Mouse (Mus musculus) splenic B cell, adult 2 months (primary cell): ENCODE results near the gene Cdk5rap2.

Experiments
- DNase-seq: peaks from one replicate; pipeline ENCODE4 v3.0.0-alpha.2; 2011; ENCODE audit warnings: low read depth, low spot score
- H3K27me3 ChIP-seq: 2 replicates; pipeline ENCODE4 v1.6.1; 2012; ENCODE audit warnings: mild to moderate bottlenecking, low read length, moderate library complexity, mixed read lengths; ENCODE audit not compliant: control insufficient read depth, poor library complexity, insufficient read depth, severe bottlenecking
- H3K36me3 ChIP-seq: 2 replicates; pipeline ENCODE4 v1.6.1; 2012; ENCODE audit warnings: mild to moderate bottlenecking, low read length, moderate library complexity, mixed read lengths; ENCODE audit not compliant: control insufficient read depth, poor library complexity, insufficient read depth, severe bottlenecking

Cdk5rap2 gene

DNA sequence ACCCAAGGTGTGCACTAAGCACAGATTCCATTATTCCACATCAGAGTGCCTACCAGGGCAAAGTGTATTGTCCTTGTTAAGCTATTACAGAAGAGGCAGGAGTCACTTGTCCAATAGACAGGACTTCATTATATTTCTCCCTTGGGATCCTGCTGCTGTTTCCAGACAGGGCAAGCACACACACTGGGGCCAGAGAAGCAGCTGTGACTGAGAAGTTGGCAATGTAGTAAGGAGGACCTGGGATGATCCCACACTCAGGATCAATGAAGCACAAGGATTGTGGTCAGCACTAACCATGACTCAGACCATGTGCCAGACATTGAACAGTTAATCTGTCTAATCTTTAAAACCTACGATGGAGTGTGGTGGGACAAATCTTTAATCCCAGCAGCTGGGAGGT, 88.7 kb downstream of the Cdk5rap2 start:
- 0 out of 2 replicates have a peak, but pooled peaks cover 3% of the 10 kb centered on the region for H3K36me3 ChIP-seq
- no peak for DNase-seq
- H3K27me3 ChIP-seq = no peaks in the 10 kb centered on the region

DNA sequence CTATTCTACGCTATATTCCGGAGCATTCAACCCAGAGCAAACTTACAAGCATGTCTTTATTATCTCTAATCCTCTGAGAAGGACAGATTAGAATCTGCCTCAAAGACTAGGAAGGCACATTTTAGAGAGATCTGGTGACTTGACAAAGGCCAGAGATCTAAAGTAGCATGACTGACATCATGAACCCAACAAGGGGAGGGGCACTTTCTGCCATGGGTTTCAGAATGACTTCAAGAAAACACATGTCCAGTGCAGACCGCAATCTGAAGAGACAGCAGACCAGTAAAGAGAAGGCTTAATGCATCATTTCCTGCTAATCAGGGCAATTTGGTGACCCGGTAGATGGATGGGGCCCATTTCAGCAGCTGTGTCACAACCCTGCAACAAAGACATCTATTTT, 98.1 kb downstream of the Cdk5rap2 start:
- Histone ChIP-seq H3K36me3 (peaks cover 8% of the 10 kb centered on the region), H3K27me3 (no peaks in the 10 kb centered on the region)
- DNase-seq = no peak

DNA sequence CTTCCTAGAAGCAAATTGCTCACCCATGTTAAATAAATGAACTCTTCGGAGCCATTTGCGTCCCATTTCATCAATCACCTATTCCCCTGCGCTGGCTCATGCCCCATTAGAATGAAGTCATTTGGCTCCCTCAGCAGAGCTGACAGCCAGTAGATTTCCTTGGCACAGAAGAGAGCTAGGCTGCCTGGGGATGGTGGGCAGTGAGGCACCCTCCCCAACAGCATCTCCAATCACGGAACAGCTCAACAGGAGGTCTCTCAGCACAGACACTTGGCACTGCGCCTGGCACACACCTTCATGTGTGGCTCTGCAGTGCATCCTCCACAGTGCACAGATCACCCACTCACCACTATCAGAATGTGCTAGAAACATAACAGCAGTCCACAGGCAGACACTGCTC, 98.7 kb downstream of the Cdk5rap2 start:
- H3K27me3 ChIP-seq = no peaks in the 10 kb centered on the region
- H3K36me3 ChIP-seq = peaks cover 8% of the 10 kb centered on the region
- no peak for DNase-seq

DNA sequence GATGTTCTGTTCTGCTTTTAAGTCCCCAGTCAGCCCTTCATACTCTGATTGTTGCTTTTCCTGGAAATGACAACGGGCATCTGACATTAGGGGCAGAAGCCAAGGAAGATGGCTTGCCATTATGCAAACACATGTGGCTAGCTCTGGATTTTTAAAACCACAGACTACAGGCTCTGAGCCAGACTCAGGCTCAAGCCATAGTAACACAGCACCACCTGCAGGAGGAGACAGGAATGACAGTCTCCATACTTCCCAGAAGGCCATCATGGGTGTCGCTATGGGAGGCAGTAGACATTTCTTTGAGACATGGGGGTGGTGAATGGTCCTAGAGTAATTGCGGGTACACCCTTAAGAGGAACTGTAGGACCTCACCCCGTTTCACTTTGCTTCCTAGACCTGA, 103.0 kb downstream of the Cdk5rap2 start:
- no peaks in the 10 kb centered on the region for H3K27me3 ChIP-seq

DNA sequence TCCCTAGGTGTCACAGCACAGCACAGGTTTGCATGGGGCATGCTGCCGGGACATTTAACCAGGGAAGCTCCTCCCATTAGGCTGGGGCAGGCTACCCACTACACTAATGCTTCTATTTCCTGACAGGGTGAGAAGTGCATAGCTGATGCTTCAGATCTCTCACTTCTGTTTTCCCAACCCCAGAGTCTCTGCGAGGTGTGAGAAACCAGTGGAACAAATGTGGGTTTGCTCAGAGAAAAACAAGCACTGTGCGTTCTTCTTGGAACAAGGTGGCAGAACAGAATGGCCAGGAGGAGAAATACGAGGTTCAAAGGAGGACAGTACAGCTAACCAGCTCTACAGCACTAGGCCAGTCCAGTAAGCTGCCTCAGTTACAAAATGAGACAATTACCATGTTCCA, 106.4 kb downstream of the Cdk5rap2 start:
- Histone ChIP-seq H3K27me3 (no peaks in the 10 kb centered on the region), H3K36me3 (peaks cover 2% of the 10 kb centered on the region)
- DNase-seq = no peak

More for the DNA sequence above, 103.0 kb downstream of the Cdk5rap2 start:
- no peaks in the 10 kb centered on the region; the same call in 1 of the 2 replicates for H3K36me3 ChIP-seq
- DNase-seq = peak; percentile 55

DNA sequence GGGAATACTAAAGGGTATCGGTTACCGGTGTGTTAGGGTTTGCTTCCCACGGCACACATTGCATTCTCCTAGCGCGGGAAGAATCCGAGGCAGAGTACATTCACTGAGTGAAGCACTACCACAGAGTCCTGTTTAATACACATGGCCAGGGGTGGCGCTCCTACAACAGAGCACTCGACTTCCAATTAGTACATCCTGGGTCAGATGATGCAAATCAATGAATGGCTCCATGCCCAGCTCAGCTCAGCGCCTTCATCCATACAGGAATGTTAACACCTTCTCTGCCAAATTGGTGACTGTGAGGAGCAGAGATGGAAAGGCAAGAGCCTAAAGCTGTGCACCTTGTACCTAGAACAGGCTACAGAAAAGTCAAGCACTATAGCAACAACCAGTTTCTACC, 109.1 kb downstream of the Cdk5rap2 start:
- peaks cover 4% of the 10 kb centered on the region for H3K36me3 ChIP-seq
- DNase-seq = no peak
- H3K27me3 ChIP-seq = no peaks in the 10 kb centered on the region

DNA sequence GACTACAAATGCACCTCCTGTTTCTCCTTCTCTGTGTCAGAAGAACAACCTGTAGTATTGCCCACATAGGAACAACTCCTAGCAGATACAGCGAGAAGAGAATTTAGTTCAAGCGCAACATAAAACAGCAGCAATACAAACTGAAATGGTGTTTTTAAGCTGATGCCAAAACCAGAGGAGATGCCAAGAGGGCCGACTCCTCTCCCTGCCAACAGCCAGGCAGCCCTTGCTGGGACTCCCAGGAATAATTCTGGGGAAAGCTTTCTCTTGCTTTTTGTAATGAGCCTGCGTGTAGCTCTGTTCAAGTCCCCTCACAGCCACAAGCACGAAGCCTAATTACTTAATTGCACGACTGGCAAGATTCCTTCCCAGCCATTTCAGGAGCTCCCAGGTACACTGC, 120.9 kb downstream of the Cdk5rap2 start:
- H3K27me3 ChIP-seq = no peaks in the 10 kb centered on the region
- no peak for DNase-seq
- H3K36me3 ChIP-seq = peaks cover 5% of the 10 kb centered on the region

DNA sequence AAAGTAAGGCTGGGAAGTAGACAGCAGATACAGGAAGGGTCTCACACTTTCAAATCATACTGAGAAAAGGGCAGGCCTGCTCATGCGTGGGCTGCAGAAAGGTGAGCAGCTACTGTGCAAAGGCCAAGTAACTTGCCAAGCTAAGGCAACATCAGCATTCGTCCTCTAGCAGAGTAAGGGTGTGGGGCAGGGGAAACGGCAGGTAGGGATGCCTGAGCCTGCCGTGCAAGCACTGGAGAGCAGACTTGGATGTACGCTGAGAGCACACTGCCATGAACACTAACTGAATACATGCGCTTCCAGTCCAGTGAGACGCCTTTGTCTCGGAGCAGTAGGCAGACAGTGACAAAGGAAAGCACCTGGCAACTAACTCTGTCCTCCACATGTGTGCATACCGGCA, 127.1 kb downstream of the Cdk5rap2 start:
- Histone ChIP-seq H3K27me3 (no peaks in the 10 kb centered on the region), H3K36me3 (peaks cover 3% of the 10 kb centered on the region; the same call in 1 of the 2 replicates)
- DNase-seq = no peak

DNA sequence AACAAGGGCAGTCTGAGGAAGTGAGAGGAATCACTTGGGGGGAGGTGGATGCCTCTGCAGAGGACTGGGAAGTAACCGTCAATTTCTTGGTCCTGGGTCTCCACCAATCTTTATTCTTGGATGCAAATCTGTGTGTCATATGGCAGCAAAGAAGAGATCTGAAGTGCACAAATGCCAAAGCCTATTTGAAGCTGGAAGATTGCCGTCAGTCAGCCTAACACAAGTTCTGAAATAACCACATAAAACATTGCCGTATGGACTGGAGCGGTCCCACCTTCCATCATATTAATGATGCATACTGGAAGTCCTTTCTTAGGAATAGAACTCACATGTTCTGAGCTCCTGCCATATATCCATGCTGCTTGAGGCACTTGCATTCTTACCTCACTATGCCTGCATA, 131.4 kb downstream of the Cdk5rap2 start:
- DNase-seq = no peak
- H3K27me3 ChIP-seq = no peaks in the 10 kb centered on the region
- peaks cover 3% of the 10 kb centered on the region; the same call in 1 of the 2 replicates for H3K36me3 ChIP-seq

DNA sequence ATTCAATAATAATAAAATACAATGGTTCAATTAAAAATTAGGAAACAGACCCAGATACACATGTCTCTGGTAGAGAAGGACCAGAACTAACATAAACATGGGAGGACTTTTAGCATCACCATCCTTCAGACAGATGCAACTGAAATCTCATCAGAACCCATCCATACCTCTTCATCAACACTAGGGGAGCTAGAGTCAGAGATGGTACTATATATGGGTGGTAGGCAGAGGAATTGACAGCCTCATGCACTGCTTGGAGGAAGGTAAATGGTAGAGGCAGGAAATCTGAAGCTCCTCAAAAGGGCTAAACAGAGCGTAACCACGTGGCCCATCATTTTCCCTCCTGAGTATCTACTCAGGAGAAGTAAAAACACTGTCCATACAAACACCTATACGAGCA, 132.2 kb downstream of the Cdk5rap2 start:
- peaks cover 3% of the 10 kb centered on the region for H3K36me3 ChIP-seq
- H3K27me3 ChIP-seq = no peaks in the 10 kb centered on the region
- no peak for DNase-seq

DNA sequence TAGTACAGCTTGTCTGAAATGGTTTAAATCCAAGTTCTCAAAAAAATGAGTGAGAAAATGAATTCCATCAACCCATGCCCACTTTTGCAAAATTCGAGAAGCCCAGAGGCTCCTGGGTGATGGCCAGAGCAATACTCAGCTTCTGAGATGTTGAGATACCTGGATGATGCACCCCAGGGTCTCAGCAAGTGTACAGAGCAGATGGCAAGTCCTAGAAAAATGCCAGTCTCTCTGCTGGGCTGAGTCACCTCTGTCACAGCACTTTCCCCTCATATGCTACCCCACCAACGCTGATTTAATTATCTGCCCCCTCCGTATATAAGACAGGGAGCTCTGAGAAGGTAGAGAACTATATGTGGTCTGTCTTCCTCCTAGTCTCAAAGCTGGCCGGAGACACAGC, 137.3 kb downstream of the Cdk5rap2 start:
- H3K36me3 ChIP-seq = peaks cover 3% of the 10 kb centered on the region
- no peaks in the 10 kb centered on the region for H3K27me3 ChIP-seq
- DNase-seq = no peak

DNA sequence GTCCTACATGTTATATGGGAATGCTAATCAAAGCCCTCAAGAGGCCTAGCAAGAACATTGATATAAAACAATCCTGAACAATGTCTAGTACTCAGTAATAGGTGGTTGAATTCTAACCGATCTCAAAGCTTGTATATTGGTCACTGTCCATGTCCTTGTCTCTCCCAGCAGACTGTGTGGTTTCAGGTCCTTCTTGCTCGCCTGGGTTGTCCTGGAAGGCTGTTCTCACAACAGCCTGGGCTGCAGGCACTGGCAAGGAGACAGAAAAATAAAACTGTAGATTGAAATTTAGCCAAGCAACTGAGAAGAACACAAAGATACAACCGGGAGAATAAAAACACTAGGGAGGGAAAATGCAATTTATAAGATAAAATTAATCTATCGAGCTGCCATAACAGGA, 137.7 kb downstream of the Cdk5rap2 start:
- Histone ChIP-seq H3K36me3 (peaks cover 3% of the 10 kb centered on the region), H3K27me3 (no peaks in the 10 kb centered on the region)
- DNase-seq = no peak

DNA sequence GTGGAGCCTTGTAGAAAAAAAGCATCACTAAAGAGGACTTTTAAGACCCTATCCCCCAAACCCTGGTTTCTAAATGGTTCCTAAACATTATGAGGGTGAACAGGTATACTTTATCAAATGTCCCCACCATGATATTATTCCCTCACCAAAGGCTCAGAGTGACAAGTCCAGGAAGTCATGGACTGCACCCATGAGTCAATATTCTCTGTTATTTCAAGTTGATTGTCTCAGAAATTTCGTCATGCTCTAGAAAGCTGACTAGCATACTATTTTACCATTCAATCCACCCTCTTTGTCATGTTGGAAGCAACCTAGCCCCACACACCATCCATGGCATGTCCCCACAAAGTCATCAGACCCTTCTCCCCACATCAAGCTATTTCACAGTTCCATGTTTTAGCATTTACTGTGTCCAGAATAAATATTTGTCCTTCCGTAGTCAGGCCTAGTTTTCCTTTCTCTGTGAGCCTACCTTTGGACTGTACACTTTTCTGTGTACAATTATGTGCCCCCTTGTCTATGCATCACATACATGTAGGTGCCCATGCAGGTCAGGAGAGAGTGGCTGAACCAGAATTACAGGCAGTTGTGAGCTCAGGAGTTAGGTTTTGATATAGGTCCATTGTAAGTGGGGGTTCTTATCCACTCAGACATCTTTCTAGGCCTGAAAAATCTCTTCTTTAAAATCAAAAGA, 142.9 kb downstream of the Cdk5rap2 start:
- no peaks in the 10 kb centered on the region for H3K27me3 ChIP-seq
- peaks cover 4% of the 10 kb centered on the region for H3K36me3 ChIP-seq
- DNase-seq = no peak

DNA sequence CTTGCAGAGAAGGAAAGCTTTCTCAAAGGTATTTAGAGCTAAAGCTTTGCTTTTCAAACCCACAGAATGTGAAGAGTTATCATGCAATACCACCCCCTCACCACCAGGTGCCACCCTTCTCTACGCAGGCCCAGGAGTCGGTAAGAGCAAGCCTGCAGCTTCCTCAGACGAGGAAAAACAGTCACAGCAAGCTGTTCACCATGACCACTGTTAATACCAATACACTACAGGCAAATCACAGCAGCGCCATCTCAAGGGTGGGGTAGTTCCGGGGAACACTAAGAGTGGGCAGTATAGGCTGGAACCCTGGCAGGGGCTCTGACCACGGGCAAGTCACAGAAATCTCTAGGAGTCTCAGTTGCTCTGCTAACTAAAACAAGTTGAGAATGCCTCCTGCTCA, 145.0 kb downstream of the Cdk5rap2 start:
- DNase-seq = peak; percentile 64
- 0 out of 2 replicates have a peak, but pooled peaks cover 2% of the 10 kb centered on the region for H3K36me3 ChIP-seq
- H3K27me3 ChIP-seq = no peaks in the 10 kb centered on the region

DNA sequence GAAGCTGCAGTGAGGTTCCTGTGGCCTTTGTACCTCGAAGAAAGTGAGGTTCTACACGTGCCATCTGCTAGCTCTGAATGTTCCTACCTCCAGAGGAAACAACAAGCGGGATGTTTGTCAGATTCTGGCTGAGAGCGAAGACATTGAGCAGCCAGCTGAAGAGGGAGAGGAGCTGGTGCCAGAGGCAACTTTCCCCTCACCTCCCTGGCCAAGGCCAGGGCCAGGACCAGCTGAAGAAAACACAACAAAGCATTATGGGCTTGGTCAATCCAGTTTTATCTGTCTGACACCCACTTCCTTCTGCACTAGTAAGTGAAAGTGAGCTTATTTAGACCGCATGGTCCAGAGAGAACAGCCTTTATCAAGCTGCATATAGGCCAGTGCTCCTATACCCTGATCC, 147.4 kb downstream of the Cdk5rap2 start:
- H3K27me3 ChIP-seq = no peaks in the 10 kb centered on the region
- DNase-seq = no peak
- H3K36me3 ChIP-seq = 0 out of 2 replicates have a peak, but pooled peaks cover 2% of the 10 kb centered on the region

DNA sequence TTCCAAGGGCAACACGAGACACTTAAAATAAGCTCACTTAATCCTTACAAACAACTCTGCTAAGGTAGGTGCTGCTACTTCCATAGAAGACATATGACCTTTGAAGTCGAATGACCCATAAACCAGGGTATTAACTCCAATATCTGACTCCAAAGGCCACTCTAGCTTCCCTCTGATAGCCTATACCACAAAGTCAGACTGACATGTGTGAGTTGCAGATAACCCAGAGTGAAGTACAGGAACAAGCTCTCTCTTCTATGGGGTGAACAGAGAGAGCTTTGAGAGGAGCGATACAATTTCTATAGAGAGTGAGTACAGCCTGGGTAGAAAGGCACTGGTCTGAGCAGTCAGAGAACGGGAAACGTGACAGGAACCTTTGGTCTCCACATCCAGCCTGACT, 148.9 kb downstream of the Cdk5rap2 start:
- DNase-seq = no peak
- H3K27me3 ChIP-seq = no peaks in the 10 kb centered on the region

More for the DNA sequence above, 148.9 kb downstream of the Cdk5rap2 start:
- H3K36me3 ChIP-seq = 0 out of 2 replicates have a peak, but pooled peaks cover 2% of the 10 kb centered on the region
